Mouse (Mus musculus): Measurements from ENCODE around the gene Scube1. TPM values are rescaled to one million over a fixed set of nuclear protein-coding genes. Genes with fewer than 3 reads are reported as not detected.

Scube1 gene
- total and polyA plus RNA-seq, 2 experiments from 2014 or later: 1.9 to 4.3 TPM

- peak; percentile 74 for DNase-seq (ENCODE audit: low spot score)
- Histone ChIP-seq H3K4me1 (ENCODE audit: control insufficient read depth, insufficient read depth) (no peaks in the 10 kb centered on the region), H3K4me3 (ENCODE audit: low read depth, low read length) (no peak overlapping the region), H3K27ac (ENCODE audit: low read depth) (no peak overlapping the region), H3K4me2 (ENCODE audit: low read depth, low read length) (no peak overlapping the region), H3K9ac (replicated peaks; ENCODE audit: low read depth, low read length) (no peak overlapping the region), H3K27me3 (ENCODE audit: control insufficient read depth, insufficient read depth, low read length) (0 out of 2 replicates have a peak, but pooled peaks cover 2% of the 10 kb centered on the region), H3K9me3 (replicated peaks; ENCODE audit: control insufficient read depth, low read length) (no peaks in the 10 kb centered on the region), H3K36me3 (replicated peaks; ENCODE audit: control insufficient read depth, insufficient read depth, low read length) (no peaks in the 10 kb centered on the region)
- no peak for TF ChIP-seq EP300 (IDR thresholded peaks at IDR 0.05; ENCODE audit: low read depth)
- peak; percentile 87 for TF ChIP-seq CTCF (IDR thresholded peaks at IDR 0.05; ENCODE audit: low read depth)
- WGBS: 30% methylated on average over 5 of the region's 5 CpGs
- ATAC-seq (ENCODE audit: insufficient read depth, low read depth): peak; percentile 69
These were observed 60.1 kb downstream of the Scube1 start for GRCm38 (mm10) chr15:83664722-83665121.

GRCm38 (mm10) chr15:83663066-83663465 lies 61.8 kb downstream of the Scube1 start:
- Histone ChIP-seq H3K4me2 (ENCODE audit: low read depth, low read length) (no peak overlapping the region), H3K27me3 (ENCODE audit: control insufficient read depth, insufficient read depth, low read length) (0 out of 2 replicates have a peak, but pooled peaks cover 2% of the 10 kb centered on the region), H3K4me3 (ENCODE audit: low read depth, low read length) (no peak overlapping the region), H3K9me3 (replicated peaks; ENCODE audit: control insufficient read depth, low read length) (no peaks in the 10 kb centered on the region), H3K27ac (ENCODE audit: low read depth) (no peak overlapping the region), H3K4me1 (ENCODE audit: control insufficient read depth, insufficient read depth) (no peaks in the 10 kb centered on the region), H3K9ac (replicated peaks; ENCODE audit: low read depth, low read length) (no peak overlapping the region), H3K36me3 (replicated peaks; ENCODE audit: control insufficient read depth, insufficient read depth, low read length) (no peaks in the 10 kb centered on the region)
- 56% methylated on average over 4 of the region's 4 CpGs for WGBS
- DNase-seq (ENCODE audit: low spot score) (no peak), ATAC-seq (ENCODE audit: insufficient read depth, low read depth) (no peak)
- no peak for TF ChIP-seq EP300 (IDR thresholded peaks at IDR 0.05; ENCODE audit: low read depth)
- no peak for TF ChIP-seq CTCF (IDR thresholded peaks at IDR 0.05; ENCODE audit: low read depth)

GRCm38 (mm10) chr15:83662106-83662505 lies 62.7 kb downstream of the Scube1 start:
- WGBS: 45% methylated on average over 7 of the region's 7 CpGs
- TF ChIP-seq EP300 (IDR thresholded peaks at IDR 0.05; ENCODE audit: low read depth) (no peak), CTCF (IDR thresholded peaks at IDR 0.05; ENCODE audit: low read depth) (no peak)

GRCm38 (mm10) chr15:83642518-83642917 lies 82.3 kb downstream of the Scube1 start:
- Histone ChIP-seq H3K27ac (ENCODE audit: low read depth) (no peak overlapping the region), H3K4me1 (ENCODE audit: control insufficient read depth, insufficient read depth) (no peaks in the 10 kb centered on the region), H3K9ac (replicated peaks; ENCODE audit: low read depth, low read length) (no peak overlapping the region), H3K4me2 (ENCODE audit: low read depth, low read length) (no peak overlapping the region), H3K9me3 (replicated peaks; ENCODE audit: control insufficient read depth, low read length) (no peaks in the 10 kb centered on the region), H3K36me3 (replicated peaks; ENCODE audit: control insufficient read depth, insufficient read depth, low read length) (no peaks in the 10 kb centered on the region), H3K27me3 (ENCODE audit: control insufficient read depth, insufficient read depth, low read length) (no peaks in the 10 kb centered on the region), H3K4me3 (ENCODE audit: low read depth, low read length) (no peak overlapping the region)
- TF ChIP-seq CTCF (IDR thresholded peaks at IDR 0.05; ENCODE audit: low read depth) (no peak), EP300 (IDR thresholded peaks at IDR 0.05; ENCODE audit: low read depth) (no peak)
- 91% methylated on average over 6 of the region's 6 CpGs for WGBS
- DNase-seq (ENCODE audit: low spot score) (no peak), ATAC-seq (ENCODE audit: insufficient read depth, low read depth) (no peak)

More at GRCm38 (mm10) chr15:83662106-83662505, 62.7 kb downstream of the Scube1 start:
- Histone ChIP-seq H3K4me3 (ENCODE audit: low read depth, low read length) (no peak overlapping the region), H3K27me3 (ENCODE audit: control insufficient read depth, insufficient read depth, low read length) (0 out of 2 replicates have a peak, but pooled peaks cover 2% of the 10 kb centered on the region), H3K4me1 (ENCODE audit: control insufficient read depth, insufficient read depth) (no peaks in the 10 kb centered on the region), H3K36me3 (replicated peaks; ENCODE audit: control insufficient read depth, insufficient read depth, low read length) (no peaks in the 10 kb centered on the region), H3K9ac (replicated peaks; ENCODE audit: low read depth, low read length) (no peak overlapping the region), H3K9me3 (replicated peaks; ENCODE audit: control insufficient read depth, low read length) (no peaks in the 10 kb centered on the region), H3K27ac (ENCODE audit: low read depth) (no peak overlapping the region), H3K4me2 (ENCODE audit: low read depth, low read length) (no peak overlapping the region)
- DNase-seq (ENCODE audit: low spot score) (no peak), ATAC-seq (ENCODE audit: insufficient read depth, low read depth) (no peak)

DNA sequence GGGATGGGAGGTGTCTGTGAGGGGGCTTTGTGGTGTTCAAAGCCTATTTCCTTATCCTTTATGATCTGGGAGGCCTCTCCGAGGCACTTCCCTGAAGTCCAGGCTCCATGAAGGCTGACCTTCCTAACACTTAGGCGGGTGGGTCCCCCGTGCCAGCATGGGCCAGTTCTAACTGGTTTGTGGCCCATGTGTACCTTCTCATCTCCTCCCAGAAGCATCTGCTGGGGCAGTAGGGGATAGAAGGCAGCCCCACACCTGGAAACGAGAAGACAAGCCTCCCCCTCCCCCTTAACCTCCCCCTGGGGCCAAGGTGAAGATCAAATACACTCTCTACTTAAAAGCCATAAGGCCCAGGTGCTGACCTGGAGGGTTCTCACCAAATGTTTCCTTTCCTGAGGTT lies 84.6 kb downstream of the Scube1 start:
- Histone ChIP-seq H3K27ac (ENCODE audit: low read depth) (no peak overlapping the region), H3K9ac (replicated peaks; ENCODE audit: low read depth, low read length) (no peak overlapping the region), H3K4me3 (ENCODE audit: low read depth, low read length) (no peak overlapping the region), H3K4me2 (ENCODE audit: low read depth, low read length) (no peak overlapping the region), H3K4me1 (ENCODE audit: control insufficient read depth, insufficient read depth) (no peaks in the 10 kb centered on the region), H3K27me3 (ENCODE audit: control insufficient read depth, insufficient read depth, low read length) (no peaks in the 10 kb centered on the region), H3K9me3 (replicated peaks; ENCODE audit: control insufficient read depth, low read length) (no peaks in the 10 kb centered on the region), H3K36me3 (replicated peaks; ENCODE audit: control insufficient read depth, insufficient read depth, low read length) (no peaks in the 10 kb centered on the region)
- DNase-seq (ENCODE audit: low spot score): no peak
- WGBS: 48% methylated on average over 4 of the region's 4 CpGs
- TF ChIP-seq CTCF (IDR thresholded peaks at IDR 0.05; ENCODE audit: low read depth): no peak
- TF ChIP-seq EP300 (IDR thresholded peaks at IDR 0.05; ENCODE audit: low read depth): no peak
- no peak for ATAC-seq (ENCODE audit: insufficient read depth, low read depth)

DNA sequence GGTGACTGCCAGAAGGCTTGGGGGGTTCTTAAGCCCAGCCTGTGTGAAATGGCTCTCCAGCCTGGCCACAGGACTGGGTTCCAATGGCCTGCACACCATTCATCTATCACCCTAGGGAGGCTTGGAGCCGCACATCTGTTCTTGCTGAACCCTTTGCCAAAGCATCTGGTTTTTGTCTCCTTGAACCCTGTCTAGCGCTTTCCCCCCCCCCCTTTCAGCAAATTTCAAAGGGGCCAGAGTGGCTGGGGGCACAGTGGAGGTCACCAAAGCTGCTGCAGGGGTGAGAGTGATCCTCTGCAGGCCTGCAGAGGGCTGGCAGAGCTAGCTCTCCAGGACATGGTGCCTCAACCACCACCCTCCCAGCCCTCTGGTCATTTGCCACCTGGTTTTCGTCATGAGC lies 85.7 kb downstream of the Scube1 start:
- Histone ChIP-seq H3K4me1 (ENCODE audit: control insufficient read depth, insufficient read depth) (no peaks in the 10 kb centered on the region), H3K27me3 (ENCODE audit: control insufficient read depth, insufficient read depth, low read length) (no peaks in the 10 kb centered on the region), H3K36me3 (replicated peaks; ENCODE audit: control insufficient read depth, insufficient read depth, low read length) (no peaks in the 10 kb centered on the region), H3K9me3 (replicated peaks; ENCODE audit: control insufficient read depth, low read length) (no peaks in the 10 kb centered on the region), H3K4me2 (ENCODE audit: low read depth, low read length) (no peak overlapping the region), H3K4me3 (ENCODE audit: low read depth, low read length) (no peak overlapping the region), H3K27ac (ENCODE audit: low read depth) (no peak overlapping the region), H3K9ac (replicated peaks; ENCODE audit: low read depth, low read length) (no peak overlapping the region)
- ATAC-seq (ENCODE audit: insufficient read depth, low read depth): peak; percentile 69
- 27% methylated on average over 3 of the region's 3 CpGs for WGBS
- DNase-seq (ENCODE audit: low spot score): peak; percentile 6
- TF ChIP-seq EP300 (IDR thresholded peaks at IDR 0.05; ENCODE audit: low read depth) (no peak), CTCF (IDR thresholded peaks at IDR 0.05; ENCODE audit: low read depth) (no peak)
